21 mouse cellular contexts compared by ENCODE assay signal in genomic region chr19:41908736-41909135, GRCm38 (mm10). TPM values are rescaled to one million over a fixed set of nuclear protein-coding genes. Genes with fewer than 3 reads are reported as not detected.
DNase-seq lines count a peak whose midpoint lies in the region; ATAC-seq lines count a peak whose summit lies in the region.
"Had no signal": no experiment of that assay in that cellular context is flagged by ENCODE, and none has a peak within 500 bp of the region (broad histone marks: within the 10 kb centered on the region; RNA-seq: fewer than 3 reads in every experiment).

No protein-coding gene starts in this region.

- H3K4me3 ChIP-seq in kidney, embryonic 15.5 days (replicated peaks): no peak overlapping the region
- no peak overlapping the region for H3K4me3 ChIP-seq in midbrain, embryonic 11.5 days (ENCODE audit: low read depth, low read length)
- no peak overlapping the region for H3K4me3 ChIP-seq in midbrain, embryonic 10.5 days
- H3K4me3 ChIP-seq: embryonic facial prominence, embryonic 13.5 days; forebrain, embryonic 12.5 days; heart, adult 2 months; heart, embryonic 15.5 days; hindbrain, embryonic 10.5 days had no signal

- intact Hi-C loops in left cerebral cortex, postnatal 4 days (cut with DNase I): no loop called here

- H3K9ac ChIP-seq in kidney, embryonic 15.5 days: no peak overlapping the region
- H3K9ac ChIP-seq in midbrain, embryonic 11.5 days (ENCODE audit: low read length): no peak overlapping the region
- H3K9ac ChIP-seq: embryonic facial prominence, embryonic 13.5 days; forebrain, embryonic 12.5 days; heart, embryonic 15.5 days; hindbrain, embryonic 14.5 days had no signal

- ATAC-seq in kidney, embryonic 15.5 days (replicated peaks; ENCODE audit: low FRiP score): no peak
- no peak for ATAC-seq in midbrain, embryonic 11.5 days (ENCODE audit: low FRiP score)
- ATAC-seq: forebrain, embryonic 16.5 days had no signal

- peaks cover 19% of the 10 kb centered on the region for H3K4me1 ChIP-seq in kidney, embryonic 15.5 days
- peaks cover 10% of the 10 kb centered on the region for H3K4me1 ChIP-seq in midbrain, embryonic 11.5 days (ENCODE audit: control insufficient read depth, insufficient read depth, low read length)
- peaks cover 17% of the 10 kb centered on the region for H3K4me1 ChIP-seq in midbrain, embryonic 10.5 days

- 0 out of 2 replicates have a peak, but pooled peaks cover 4% of the 10 kb centered on the region for H3K36me3 ChIP-seq in kidney, embryonic 15.5 days
- H3K36me3 ChIP-seq in midbrain, embryonic 11.5 days (ENCODE audit: control insufficient read depth, insufficient read depth, low read length): no peaks in the 10 kb centered on the region
- peaks cover 5% of the 10 kb centered on the region for H3K36me3 ChIP-seq in midbrain, embryonic 10.5 days
- H3K36me3 ChIP-seq: embryonic facial prominence, embryonic 13.5 days; forebrain, embryonic 12.5 days; heart, embryonic 15.5 days had no signal

- H3K27me3 ChIP-seq in kidney, embryonic 15.5 days: no peaks in the 10 kb centered on the region
- H3K27me3 ChIP-seq in midbrain, embryonic 11.5 days (ENCODE audit: control insufficient read depth, insufficient read depth, low read length): no peaks in the 10 kb centered on the region
- H3K27me3 ChIP-seq in midbrain, embryonic 10.5 days (ENCODE audit: low read depth, poor library complexity, severe bottlenecking): no peaks in the 10 kb centered on the region
- H3K27me3 ChIP-seq: embryonic facial prominence, embryonic 13.5 days; forebrain, embryonic 12.5 days; heart, embryonic 15.5 days had no signal

- DNase-seq in cerebellum, adult 9-11 months: peak; percentile 36
- DNase-seq in cerebellum, adult 18-20 months: no peak
- DNase-seq in kidney, postnatal 14 days: peak; percentile 36
- DNase-seq in midbrain, embryonic 11.5 days (ENCODE audit: low spot score, missing footprints): peak; percentile 17
- no peak for DNase-seq in midbrain, embryonic 10.5 days (ENCODE audit: low spot score)
- no peak for DNase-seq in left cerebral cortex, postnatal 4 days
- DNase-seq: adrenal gland, adult 8-10 months; adrenal gland, postnatal 36 days; cerebellum, adult 8-10 months; cerebellum, postnatal 25 days; gastrocnemius, postnatal 10 days; heart, adult 2 months; heart, postnatal 14 days had no signal

- H3K27ac ChIP-seq in kidney, embryonic 15.5 days: no peak overlapping the region
- no peak overlapping the region for H3K27ac ChIP-seq in midbrain, embryonic 11.5 days (ENCODE audit: low read depth, low read length)
- H3K27ac ChIP-seq in midbrain, embryonic 10.5 days (replicated peaks): no peak overlapping the region
- H3K27ac ChIP-seq: embryonic facial prominence, embryonic 13.5 days; forebrain, embryonic 12.5 days; heart, adult 2 months; heart, embryonic 15.5 days; hindbrain, embryonic 10.5 days; hindbrain, embryonic 14.5 days had no signal

- H3K9me3 ChIP-seq in kidney, embryonic 15.5 days (replicated peaks): no peaks in the 10 kb centered on the region
- H3K9me3 ChIP-seq in midbrain, embryonic 11.5 days (ENCODE audit: control insufficient read depth, low read length): no peaks in the 10 kb centered on the region
- H3K9me3 ChIP-seq in midbrain, embryonic 10.5 days (replicated peaks): no peaks in the 10 kb centered on the region
- H3K9me3 ChIP-seq: embryonic facial prominence, embryonic 13.5 days; forebrain, embryonic 12.5 days; heart, embryonic 15.5 days; hindbrain, embryonic 10.5 days had no signal

- 89% methylated on average over 3 of the region's 3 CpGs for WGBS in kidney, embryonic 15.5 days
- WGBS in midbrain, embryonic 11.5 days: 88% methylated on average over 3 of the region's 3 CpGs
- WGBS in midbrain, embryonic 10.5 days: 91% methylated on average over 3 of the region's 3 CpGs

- H3K4me2 ChIP-seq in kidney, embryonic 15.5 days: no peak overlapping the region
- H3K4me2 ChIP-seq in midbrain, embryonic 11.5 days: no peak overlapping the region
- H3K4me2 ChIP-seq: embryonic facial prominence, embryonic 13.5 days; forebrain, embryonic 12.5 days; heart, embryonic 11.5 days; heart, embryonic 15.5 days; hindbrain, embryonic 14.5 days had no signal

RNA-seq across cellular contexts. Expression of gene Pgam1, which starts 3.0 kb away (rescaled TPM):
- 688 and 748 TPM in 2 replicates for polyA plus RNA-seq in kidney, embryonic 15.5 days (2015; fragmentation: Nextera tagmentation; extraction: Ambion mirVana)
- 730 and 785 TPM in 2 replicates for polyA plus RNA-seq in midbrain, embryonic 11.5 days (2014; fragmentation: Nextera tagmentation; extraction: Ambion mirVana)
- polyA plus RNA-seq in midbrain, embryonic 10.5 days (2016; fragmentation: Nextera tagmentation; extraction: Ambion mirVana): 924 and 1,153 TPM in 2 replicates
- total RNA-seq in left cerebral cortex, postnatal 4 days (2021): 100 to 1,000 TPM; 288 to 313 TPM

RNA-seq across cellular contexts. Expression of gene Rrp12, which starts 12.8 kb away (rescaled TPM):
- polyA plus RNA-seq in kidney, embryonic 15.5 days (2015; fragmentation: Nextera tagmentation; extraction: Ambion mirVana): 17.8 and 18.8 TPM in 2 replicates
- polyA plus RNA-seq in midbrain, embryonic 11.5 days (2014; fragmentation: Nextera tagmentation; extraction: Ambion mirVana): 13.2 and 14.7 TPM in 2 replicates
- polyA plus RNA-seq in midbrain, embryonic 10.5 days (2016; fragmentation: Nextera tagmentation; extraction: Ambion mirVana): 34.0 and 35.4 TPM in 2 replicates
- 10 to 100 TPM; 33.0 to 33.5 TPM for total RNA-seq in left cerebral cortex, postnatal 4 days (2021)

RNA-seq across cellular contexts. Expression of gene Exosc1, which starts 24.5 kb away (rescaled TPM):
- 85.1 TPM in 2 replicates for polyA plus RNA-seq in kidney, embryonic 15.5 days (2015; fragmentation: Nextera tagmentation; extraction: Ambion mirVana)
- 75.0 and 82.1 TPM in 2 replicates for polyA plus RNA-seq in midbrain, embryonic 11.5 days (2014; fragmentation: Nextera tagmentation; extraction: Ambion mirVana)
- polyA plus RNA-seq in midbrain, embryonic 10.5 days (2016; fragmentation: Nextera tagmentation; extraction: Ambion mirVana): 82.1 and 96.4 TPM in 2 replicates
- 10 to 100 TPM; 30.8 to 36.8 TPM for total RNA-seq in left cerebral cortex, postnatal 4 days (2021)

RNA-seq across cellular contexts. Expression of gene Zdhhc16, which starts 24.5 kb away (rescaled TPM):
- polyA plus RNA-seq in kidney, embryonic 15.5 days (2015; fragmentation: Nextera tagmentation; extraction: Ambion mirVana): 81.6 and 89.6 TPM in 2 replicates
- 64.0 and 64.7 TPM in 2 replicates for polyA plus RNA-seq in midbrain, embryonic 11.5 days (2014; fragmentation: Nextera tagmentation; extraction: Ambion mirVana)
- 88.4 and 91.6 TPM in 2 replicates for polyA plus RNA-seq in midbrain, embryonic 10.5 days (2016; fragmentation: Nextera tagmentation; extraction: Ambion mirVana)
- 10 to 100 TPM; 67.6 to 72.9 TPM for total RNA-seq in left cerebral cortex, postnatal 4 days (2021)

Comparison
In these comparisons a context has a peak if more than half of its experiments do, and no peak if none do; other contexts are left out.
1. DNase-seq: peak in cerebellum, adult 9-11 months (single experiment), kidney, postnatal 14 days (single experiment) and midbrain, embryonic 11.5 days (single experiment); none in cerebellum, adult 18-20 months (0 of 2), midbrain, embryonic 10.5 days (single experiment) and left cerebral cortex, postnatal 4 days (single experiment).